Mouse (Mus musculus): Measurements from ENCODE around the gene Ssbp2.

GRCm38 (mm10) chr13:91459896-91460620 lies at the start of gene Ssbp2:
- TF ChIP-seq POLR2A (IDR thresholded peaks at IDR 0.05; ENCODE audit: borderline replicate concordance, insufficient read depth, low read length) (no peak), CTCF (IDR thresholded peaks at IDR 0.05; ENCODE audit: borderline replicate concordance, insufficient read depth, low read depth, low read length) (no peak)
